Mouse (Mus musculus) spleen, postnatal 4 days (tissue): Measurements from ENCODE around the gene Ets2.

Experiments used
- DNase-seq, 2 experiments: peaks; one replicate each; pipeline ENCODE4 v3.0.0; 2022; ENCODE audit warnings: low spot score in 2 of 2

The Ets2 gene

DNA sequence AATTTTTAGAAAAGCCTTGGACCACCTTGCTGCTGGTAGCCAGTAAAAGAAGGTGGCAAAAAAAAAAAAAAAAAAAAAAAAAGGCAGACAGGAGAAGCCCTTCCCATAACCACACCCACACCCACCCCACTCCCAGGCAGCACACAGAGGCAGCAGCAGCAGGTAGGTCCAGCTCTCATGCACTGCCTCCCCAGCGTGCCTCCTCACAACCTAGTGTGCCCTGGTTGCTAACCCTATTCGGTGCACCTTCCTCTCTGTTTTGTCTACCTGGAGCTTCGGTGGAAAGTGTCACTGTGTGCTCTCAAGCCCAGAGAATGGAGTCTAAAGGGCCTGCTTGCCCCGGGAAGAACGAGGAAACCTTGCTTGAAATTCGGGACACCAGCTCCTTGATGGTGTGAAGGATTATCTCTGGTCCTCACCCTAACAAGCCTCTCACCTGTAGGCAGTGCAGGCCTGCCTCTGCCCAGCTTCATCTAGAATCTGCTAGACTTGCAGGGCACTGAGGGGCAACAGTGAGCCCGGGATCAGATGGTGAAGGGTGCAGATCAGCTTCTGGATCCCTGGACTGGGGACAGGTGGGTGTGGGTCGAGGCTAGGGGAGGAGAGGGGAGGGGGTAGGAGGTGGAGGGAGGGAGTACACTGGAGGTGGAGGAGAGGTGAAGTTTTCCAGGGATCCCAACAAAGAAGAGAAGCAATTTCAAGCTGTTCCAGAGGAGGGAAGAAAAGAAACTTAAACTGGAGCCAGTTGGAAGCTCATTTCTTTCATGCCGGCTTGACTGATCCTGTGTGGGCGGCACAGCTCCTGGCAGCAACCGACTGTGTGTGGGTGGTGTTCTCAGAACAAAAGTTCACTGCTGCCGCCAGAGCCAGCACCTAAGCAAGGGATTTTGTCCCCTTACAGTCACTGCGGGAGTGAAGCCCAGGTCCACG lies 67.5 kb downstream of the Ets2 start:
- no peak for DNase-seq

DNA sequence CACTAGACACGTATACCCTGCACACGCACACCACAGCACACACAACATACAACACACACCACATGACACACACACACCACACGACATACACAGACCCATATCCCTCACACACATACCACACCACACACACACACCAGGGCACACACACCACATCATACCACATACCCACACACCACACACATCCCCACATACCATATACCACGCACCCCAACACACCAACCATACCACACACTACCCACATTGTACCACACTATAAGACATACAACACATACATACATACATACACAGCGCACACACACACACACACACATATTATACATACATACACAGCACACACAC lies 68.1 kb downstream of the Ets2 start:
- DNase-seq = no peak

DNA sequence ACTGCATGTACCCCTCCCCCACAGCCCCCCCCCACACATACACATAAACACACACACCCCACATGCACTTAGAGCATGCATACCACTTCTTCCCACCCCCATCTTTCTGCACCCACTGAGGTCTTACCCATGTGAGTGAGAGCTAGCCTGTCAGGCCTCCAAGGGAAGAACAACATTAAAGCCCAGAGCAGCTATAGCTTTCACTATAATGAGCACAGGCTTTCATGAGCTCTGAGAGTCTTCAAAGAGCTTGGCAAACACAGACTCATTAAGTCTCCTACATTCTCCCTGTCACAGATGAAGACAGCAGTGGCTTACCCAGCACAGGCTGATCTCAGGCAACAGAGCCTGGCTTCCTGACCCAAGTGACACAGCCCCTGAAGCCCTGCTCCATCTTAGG lies 68.5 kb downstream of the Ets2 start:
- no peak for DNase-seq
